Mouse (Mus musculus) forebrain, embryonic 11.5 days (tissue): ENCODE data around the gene Ak2. TPM values are rescaled to one million over a fixed set of nuclear protein-coding genes. Genes with fewer than 3 reads are reported as not detected.
A peak's percentile ranks its signal among the peaks of the same experiment; 100 is the strongest.

Experiments
- ATAC-seq: fragments of 200-750 bp; cut with Nextera tagmentation; replicated peaks from 2 replicates; pipeline ENCODE4 v1.8.0; 2017; ENCODE audit warnings: moderate TSS enrichment; ENCODE audit not compliant: low FRiP score
- DNase-seq: peaks from one replicate; pipeline ENCODE4 v3.0.0-alpha.2; 2017; ENCODE audit warnings: low spot score
- H3K27ac ChIP-seq: fragments of 300-500 bp; sonication (generic); 2 replicates; pipeline ENCODE4 v1.5.1; 2014; ENCODE audit warnings: low read depth, low read length
- H3K27me3 ChIP-seq: fragments of 300-500 bp; sonication (generic); 2 replicates; pipeline ENCODE4 v1.6.1; 2014; ENCODE audit warnings: mild to moderate bottlenecking, low read length, mixed read lengths; ENCODE audit not compliant: control insufficient read depth, insufficient read depth
- H3K36me3 ChIP-seq: fragments of 300-500 bp; sonication (generic); 2 replicates; pipeline ENCODE4 v1.6.1; 2014; ENCODE audit warnings: mild to moderate bottlenecking, low read length, moderate library complexity, mixed read lengths; ENCODE audit not compliant: control insufficient read depth, insufficient read depth
- H3K4me1 ChIP-seq: fragments of 300-500 bp; sonication (generic); replicated peaks from 2 replicates; pipeline ENCODE4 v1.6.1; 2014; ENCODE audit warnings: low read length, mixed read lengths; ENCODE audit not compliant: control insufficient read depth, insufficient read depth
- H3K4me2 ChIP-seq: fragments of 300-500 bp; sonication (generic); 2 replicates; pipeline ENCODE4 v1.6.1; 2014; ENCODE audit warnings: low read depth, mild to moderate bottlenecking, low read length, moderate library complexity, mixed read lengths; ENCODE audit not compliant: severe bottlenecking
- H3K4me3 ChIP-seq: fragments of 300-500 bp; sonication (generic); 2 replicates; pipeline ENCODE4 v1.5.1; 2014; ENCODE audit warnings: low read depth, low read length
- H3K9ac ChIP-seq: fragments of 300-500 bp; sonication (generic); 2 replicates; pipeline ENCODE4 v1.6.1; 2014; ENCODE audit warnings: low read length
- H3K9me3 ChIP-seq: fragments of 300-500 bp; sonication (generic); 2 replicates; pipeline ENCODE4 v1.6.1; 2016; ENCODE audit warnings: low read length, mixed read lengths; ENCODE audit not compliant: control insufficient read depth
- WGBS: fragments of 180-500 bp; shearing (Covaris S2); extraction: QIAGEN DNeasy Blood & Tissue Kit; methylation state at CpG from one replicate; pipeline ENCODE4 v1.1.7; 2014; 5-methylcytosine and 5-hydroxymethylcytosine counted together
- polyA plus RNA-seq: library from polyadenylated mRNA; unstranded; fragments of >200 nt; fragmentation: Nextera tagmentation; extraction: Ambion mirVana; gene quantifications from 2 replicates; pipeline ENCODE4 v1.2.1, GENCODE M21; 2014

The Ak2 gene
- polyA plus RNA-seq, 1 experiment from 2014 or later, result 173 TPM

DNA sequence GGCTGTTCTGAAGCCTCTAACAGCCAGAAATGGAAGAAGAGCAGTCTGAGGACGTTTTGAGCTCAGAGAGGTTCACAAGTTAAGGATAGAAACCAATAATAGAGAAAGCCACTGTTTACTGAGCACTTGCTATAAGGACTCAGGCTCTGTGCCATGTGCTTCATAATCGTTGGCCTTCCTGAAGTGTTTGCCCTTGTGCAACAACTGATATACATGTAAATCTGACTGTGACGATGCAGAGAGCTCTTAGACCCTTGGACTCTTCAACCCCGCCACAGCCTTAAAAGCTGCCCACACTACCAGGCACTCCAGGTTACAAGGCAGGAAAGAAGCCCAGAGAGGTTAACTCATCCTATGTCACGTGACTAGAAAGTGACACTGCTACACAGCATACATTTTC, 22.7 kb upstream of the Ak2 start:
- Histone ChIP-seq H3K4me3 (no peak overlapping the region), H3K9ac (no peak overlapping the region), H3K9me3 (no peaks in the 10 kb centered on the region), H3K36me3 (no peaks in the 10 kb centered on the region), H3K27me3 (no peaks in the 10 kb centered on the region), H3K4me1 (no peaks in the 10 kb centered on the region), H3K4me2 (no peak overlapping the region), H3K27ac (no peak overlapping the region)
- WGBS, result 77% methylated on average over 5 of the region's 5 CpGs
- DNase-seq (no peak), ATAC-seq (no peak)

DNA sequence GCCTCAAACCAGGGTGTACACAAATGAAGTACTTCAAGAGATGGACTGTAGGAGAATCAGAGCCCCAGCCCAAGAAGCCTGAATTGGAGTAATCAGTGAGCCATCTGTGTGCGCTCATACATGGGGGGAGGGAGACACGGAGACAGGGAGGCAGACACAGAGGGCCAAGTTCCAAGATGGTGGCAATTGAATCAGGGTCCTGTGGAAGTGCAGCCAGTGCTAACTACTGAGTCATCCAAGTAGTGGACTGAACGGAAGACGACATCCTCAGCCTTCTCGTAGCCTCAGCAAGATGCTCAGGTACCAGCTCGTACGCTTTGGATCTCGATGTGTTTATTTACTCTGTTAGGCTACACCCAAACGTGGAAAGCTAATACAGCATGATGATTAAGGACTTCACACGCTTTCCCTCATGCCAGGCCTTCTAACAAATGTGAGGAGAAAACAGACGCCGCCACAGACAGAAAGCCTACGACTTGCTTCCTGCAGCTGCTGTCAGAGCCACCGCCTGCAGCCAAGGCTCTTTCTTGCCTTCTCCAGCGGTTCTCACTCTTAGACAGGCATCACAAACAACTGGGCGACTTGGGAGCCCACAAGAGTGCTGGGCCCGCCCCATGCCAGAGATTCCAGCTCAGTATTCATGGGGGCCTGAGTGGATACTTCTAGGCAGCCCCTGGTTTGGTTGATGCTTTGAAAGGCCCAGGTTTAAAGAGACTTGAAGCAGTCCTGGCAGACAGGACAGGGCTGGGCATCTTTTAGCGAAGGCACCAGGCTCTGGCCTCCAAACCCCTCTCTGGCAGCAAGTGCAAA, 21.9 kb upstream of the Ak2 start:
- H3K4me2 ChIP-seq, result no peak overlapping the region
- no peak overlapping the region for H3K27ac ChIP-seq
- ATAC-seq (no peak), DNase-seq (no peak)
- no peaks in the 10 kb centered on the region for H3K27me3 ChIP-seq
- no peaks in the 10 kb centered on the region for H3K4me1 ChIP-seq
- H3K9ac ChIP-seq, result no peak overlapping the region
- WGBS, result 81% methylated on average over 18 of the region's 18 CpGs
- H3K9me3 ChIP-seq, result no peaks in the 10 kb centered on the region
- H3K4me3 ChIP-seq, result no peak overlapping the region
- H3K36me3 ChIP-seq, result no peaks in the 10 kb centered on the region

DNA sequence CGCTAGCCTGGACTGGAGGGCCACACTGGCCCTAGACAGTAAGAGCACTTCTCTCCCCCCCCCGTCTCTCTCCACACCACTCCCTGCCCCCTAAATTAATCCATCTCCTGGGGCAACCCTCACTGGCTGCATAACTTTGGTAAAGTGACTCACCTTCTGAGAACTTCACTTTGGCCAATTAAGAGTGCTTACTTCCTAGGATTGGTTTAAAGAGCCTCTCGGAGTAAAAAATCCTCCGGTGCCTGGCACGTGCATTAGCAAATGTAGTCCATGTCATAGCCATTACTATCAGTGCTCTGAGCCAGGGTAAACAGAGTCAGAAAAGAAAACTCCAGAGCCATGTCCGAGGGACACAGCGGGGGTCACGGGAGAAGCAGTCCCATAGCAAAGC, 21.3 kb upstream of the Ak2 start:
- Histone ChIP-seq H3K9me3 (no peaks in the 10 kb centered on the region), H3K27me3 (no peaks in the 10 kb centered on the region), H3K9ac (no peak overlapping the region), H3K4me3 (no peak overlapping the region), H3K27ac (no peak overlapping the region), H3K36me3 (no peaks in the 10 kb centered on the region), H3K4me2 (no peak overlapping the region), H3K4me1 (no peaks in the 10 kb centered on the region)
- ATAC-seq, result no peak
- DNase-seq, result no peak
- 84% methylated on average over 7 of the region's 8 CpGs for WGBS

DNA sequence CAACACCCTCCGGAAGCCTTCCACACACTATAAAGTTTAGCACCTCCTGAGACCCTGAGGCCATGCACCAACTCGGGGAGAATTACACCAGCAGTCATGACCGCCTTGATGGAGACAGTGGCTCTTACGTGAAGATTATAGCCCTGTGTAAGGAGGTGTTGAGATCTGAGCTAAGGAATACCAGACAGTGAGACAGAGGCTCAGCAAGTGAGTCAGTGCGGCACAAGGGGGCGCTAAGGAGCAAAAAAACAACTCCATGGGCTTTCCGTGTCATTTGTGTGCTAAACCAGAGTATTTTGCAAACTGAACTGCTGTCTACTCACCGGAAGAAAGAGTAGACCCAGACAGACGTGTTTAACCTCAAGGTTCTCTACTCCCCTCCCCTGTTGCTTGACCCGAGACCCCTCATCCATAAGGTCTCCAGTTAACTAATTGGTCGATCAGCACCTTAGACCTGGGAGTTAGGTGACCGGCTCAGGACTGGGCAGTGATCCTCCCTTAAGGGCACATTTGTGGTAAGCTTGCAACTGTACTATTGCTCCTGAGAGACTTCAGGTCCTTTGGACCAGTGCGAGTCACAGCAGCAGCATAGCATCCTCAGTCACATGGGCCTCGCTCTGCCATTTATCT, 20.6 kb upstream of the Ak2 start:
- H3K4me1 ChIP-seq, result no peaks in the 10 kb centered on the region
- no peaks in the 10 kb centered on the region for H3K36me3 ChIP-seq
- H3K4me3 ChIP-seq, result no peak overlapping the region
- H3K4me2 ChIP-seq, result no peak overlapping the region
- H3K9ac ChIP-seq, result no peak overlapping the region
- H3K9me3 ChIP-seq, result no peaks in the 10 kb centered on the region
- no peaks in the 10 kb centered on the region for H3K27me3 ChIP-seq
- DNase-seq (peak; percentile 86), ATAC-seq (no peak)
- WGBS, result 37% methylated on average over 14 of the region's 14 CpGs
- H3K27ac ChIP-seq, result no peak overlapping the region

DNA sequence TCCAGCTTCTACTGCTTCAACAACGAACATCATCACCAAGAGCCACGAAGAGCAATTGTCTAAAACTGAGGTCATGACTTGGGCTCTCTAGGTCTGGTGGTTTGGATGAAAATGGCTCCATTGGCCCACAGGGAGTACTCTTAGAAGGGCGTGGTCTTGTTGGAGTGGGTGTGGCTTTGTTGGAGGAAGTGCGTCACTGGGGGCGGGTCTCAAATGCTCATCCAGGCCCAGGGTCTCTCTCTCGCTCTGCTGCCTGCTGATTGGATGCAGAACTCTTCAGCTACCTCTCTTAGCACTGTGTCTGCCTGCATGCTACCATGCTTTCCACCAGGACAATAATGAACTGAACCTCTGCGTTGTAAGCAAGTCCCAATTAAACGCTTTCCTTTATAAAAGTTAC, 17.1 kb upstream of the Ak2 start:
- Histone ChIP-seq H3K9ac (no peak overlapping the region), H3K4me3 (no peak overlapping the region), H3K36me3 (no peaks in the 10 kb centered on the region), H3K4me2 (no peak overlapping the region), H3K27me3 (no peaks in the 10 kb centered on the region), H3K4me1 (no peaks in the 10 kb centered on the region), H3K27ac (no peak overlapping the region), H3K9me3 (no peaks in the 10 kb centered on the region)
- DNase-seq, result no peak
- no peak for ATAC-seq
- 83% methylated on average over 8 of the region's 8 CpGs for WGBS

DNA sequence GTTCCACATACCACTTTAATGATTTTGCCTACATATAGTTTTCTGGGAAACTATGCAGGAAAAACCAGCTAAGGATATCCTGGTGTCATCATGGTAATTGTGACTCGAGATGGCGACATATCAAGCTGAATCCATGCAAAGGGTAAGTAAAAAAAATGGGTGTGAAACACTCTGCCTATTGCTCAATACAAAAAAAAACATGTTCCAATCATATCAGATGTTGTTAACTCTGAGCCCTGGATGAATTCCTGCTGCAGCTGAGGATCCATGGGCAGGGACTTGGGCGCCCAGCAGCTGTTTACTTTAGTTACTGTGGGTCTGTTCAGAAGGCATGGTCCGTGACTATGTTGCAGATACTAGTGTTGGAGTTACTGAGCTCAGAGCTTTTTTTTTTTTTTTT, 15.2 kb upstream of the Ak2 start:
- Histone ChIP-seq H3K27me3 (no peaks in the 10 kb centered on the region), H3K4me1 (no peaks in the 10 kb centered on the region), H3K27ac (no peak overlapping the region), H3K4me2 (no peak overlapping the region), H3K4me3 (no peak overlapping the region), H3K36me3 (no peaks in the 10 kb centered on the region), H3K9me3 (no peaks in the 10 kb centered on the region), H3K9ac (no peak overlapping the region)
- DNase-seq (no peak), ATAC-seq (no peak)
- 87% methylated on average over 4 of the region's 4 CpGs for WGBS

DNA sequence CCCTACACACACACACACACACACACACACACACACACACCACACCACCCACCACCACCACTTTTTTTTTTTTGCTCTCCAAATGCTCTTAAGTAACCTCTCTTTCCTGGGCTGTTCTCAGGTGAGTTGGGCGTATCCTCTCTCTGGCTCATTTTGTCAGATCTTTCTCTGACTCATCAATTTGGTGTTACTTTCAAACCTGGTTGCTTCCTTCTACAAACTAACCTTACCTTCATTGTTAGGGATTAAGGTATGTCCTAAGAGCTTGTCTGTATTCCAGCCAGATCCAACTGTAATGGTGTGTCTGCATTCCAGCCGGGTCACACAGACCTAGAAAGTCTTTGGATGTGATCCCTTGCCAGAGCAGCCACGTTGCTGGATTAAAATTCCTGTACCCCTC, 14.5 kb upstream of the Ak2 start:
- no peak overlapping the region for H3K4me2 ChIP-seq
- 75% methylated on average over 3 of the region's 3 CpGs for WGBS
- no peaks in the 10 kb centered on the region for H3K27me3 ChIP-seq
- no peak overlapping the region for H3K27ac ChIP-seq
- DNase-seq (no peak), ATAC-seq (no peak)
- no peak overlapping the region for H3K4me3 ChIP-seq
- no peak overlapping the region for H3K9ac ChIP-seq
- no peaks in the 10 kb centered on the region for H3K9me3 ChIP-seq
- H3K36me3 ChIP-seq, result no peaks in the 10 kb centered on the region
- H3K4me1 ChIP-seq, result no peaks in the 10 kb centered on the region

DNA sequence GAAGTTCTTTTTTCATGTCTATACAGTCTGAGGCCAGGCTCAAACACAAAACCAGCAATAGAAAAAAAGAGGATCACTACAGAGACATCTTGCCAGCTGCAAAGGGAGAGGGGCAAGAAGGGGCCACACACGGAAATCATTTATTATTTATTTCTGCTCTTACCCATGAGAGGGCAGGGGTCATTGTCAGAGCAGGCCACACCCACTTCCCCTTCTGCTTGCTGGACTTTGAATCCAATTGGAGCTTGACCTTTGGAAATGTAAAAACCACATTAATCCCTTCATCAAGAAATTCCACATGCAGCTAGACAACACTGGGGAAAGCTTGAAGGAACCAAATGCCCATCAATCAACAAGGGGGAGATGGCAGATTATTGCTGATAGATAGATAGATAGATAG, 13.1 kb upstream of the Ak2 start:
- no peaks in the 10 kb centered on the region for H3K36me3 ChIP-seq
- no peak for ATAC-seq
- no peaks in the 10 kb centered on the region for H3K4me1 ChIP-seq
- DNase-seq, result no peak
- no peak overlapping the region for H3K27ac ChIP-seq
- no peaks in the 10 kb centered on the region for H3K27me3 ChIP-seq
- 50% methylated on average over 1 of the region's 1 CpGs for WGBS
- H3K4me2 ChIP-seq, result no peak overlapping the region
- H3K9me3 ChIP-seq, result no peaks in the 10 kb centered on the region
- H3K9ac ChIP-seq, result no peak overlapping the region
- H3K4me3 ChIP-seq, result no peak overlapping the region
